Mouse (Mus musculus) forebrain, embryonic 13.5 days (tissue): Measurements from ENCODE around the gene Tspan1. TPM values are rescaled to one million over a fixed set of nuclear protein-coding genes. Genes with fewer than 3 reads are reported as not detected.

Experiments used
- ATAC-seq: fragments of 200-750 bp; cut with Nextera tagmentation; 2 replicates; pipeline ENCODE4 v1.8.0; 2017
- H3K27ac ChIP-seq: fragments of 300-500 bp; sonication (generic); 2 replicates; pipeline ENCODE4 v1.5.1; 2015; ENCODE audit warnings: inconsistent platforms, mild to moderate bottlenecking, moderate library complexity
- H3K27me3 ChIP-seq: fragments of 300-500 bp; sonication (generic); 2 replicates; pipeline ENCODE4 v1.6.1; 2015; ENCODE audit warnings: mild to moderate bottlenecking, inconsistent platforms
- H3K36me3 ChIP-seq: fragments of 300-500 bp; sonication (generic); 2 replicates; pipeline ENCODE4 v1.6.1; 2015; ENCODE audit warnings: mild to moderate bottlenecking, inconsistent platforms; ENCODE audit not compliant: poor library complexity, severe bottlenecking
- H3K4me1 ChIP-seq: fragments of 300-500 bp; sonication (generic); 2 replicates; pipeline ENCODE4 v1.6.1; 2015; ENCODE audit warnings: inconsistent platforms
- H3K4me2 ChIP-seq: fragments of 300-500 bp; sonication (generic); 2 replicates; pipeline ENCODE4 v1.6.1; 2015; ENCODE audit warnings: inconsistent platforms, mild to moderate bottlenecking, moderate library complexity
- H3K4me3 ChIP-seq: fragments of 300-500 bp; sonication (generic); 2 replicates; pipeline ENCODE4 v1.5.1; 2015; ENCODE audit warnings: mild to moderate bottlenecking, inconsistent platforms
- H3K9ac ChIP-seq: fragments of 300-500 bp; sonication (generic); 2 replicates; pipeline ENCODE4 v1.6.1; 2015; ENCODE audit warnings: mild to moderate bottlenecking, inconsistent platforms
- H3K9me3 ChIP-seq: fragments of 300-500 bp; sonication (generic); replicated peaks from 2 replicates; pipeline ENCODE4 v1.6.1; 2016; ENCODE audit warnings: inconsistent platforms
- WGBS: fragments of 180-500 bp; shearing (Covaris S2); methylation state at CpG from one replicate; pipeline ENCODE4 v1.1.7; 2015; 5-methylcytosine and 5-hydroxymethylcytosine counted together
- polyA plus RNA-seq: library from polyadenylated mRNA; unstranded; fragments of >200 nt; fragmentation: Nextera tagmentation; extraction: Ambion mirVana; gene quantifications from 2 replicates; pipeline ENCODE4 v1.2.1, GENCODE M21; 2015

Tspan1 gene
- polyA plus RNA-seq: 0.22 TPM in 1 of 2 replicates, not detected in the other

GRCm38 (mm10) chr4:116167404-116167803, at the start of gene Tspan1:
Gene Tspan1, minus strand, starts transcription at chr4:116167601.
- no peak within 1 kb of the TSS for H3K4me3 ChIP-seq
- H3K27me3 ChIP-seq: no peaks in the 10 kb centered on the region
- no peak for ATAC-seq
- WGBS: 31% methylated on average over 7 of the region's 7 CpGs
- H3K9ac ChIP-seq: no peak within 1 kb of the TSS
- H3K36me3 ChIP-seq: no peaks in the 10 kb centered on the region
- H3K9me3 ChIP-seq: no peaks in the 10 kb centered on the region
- no peaks in the 10 kb centered on the region for H3K4me1 ChIP-seq
- H3K27ac ChIP-seq: no peak within 1 kb of the TSS
- no peak within 1 kb of the TSS for H3K4me2 ChIP-seq

DNA sequence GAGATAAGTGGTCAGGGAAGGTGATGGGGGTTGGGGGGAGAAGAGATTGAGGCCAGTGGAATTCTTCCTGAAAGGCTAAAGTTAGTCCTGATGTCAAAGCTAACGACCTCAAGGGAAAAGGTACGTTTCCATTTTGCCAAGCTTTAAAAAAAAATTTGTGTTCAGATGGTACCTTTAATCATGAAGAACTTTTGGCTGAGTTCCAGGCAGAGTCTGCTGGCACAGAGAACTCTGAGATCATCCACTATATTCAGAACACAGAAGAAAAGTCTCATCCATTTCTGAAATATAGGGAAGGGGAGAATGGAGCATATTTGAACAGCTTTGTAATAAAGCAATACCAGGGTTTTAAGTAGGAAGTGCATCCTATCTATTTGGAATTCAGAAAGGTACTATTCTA, 49.6 kb upstream of the Tspan1 start:
- no peaks in the 10 kb centered on the region for H3K36me3 ChIP-seq
- no peak overlapping the region for H3K27ac ChIP-seq
- no peak overlapping the region for H3K9ac ChIP-seq
- no peak for ATAC-seq
- peaks cover 8% of the 10 kb centered on the region for H3K4me1 ChIP-seq
- H3K4me3 ChIP-seq: no peak overlapping the region
- WGBS: 48% methylated on average over 2 of the region's 2 CpGs
- H3K27me3 ChIP-seq: no peaks in the 10 kb centered on the region
- no peaks in the 10 kb centered on the region for H3K9me3 ChIP-seq
- H3K4me2 ChIP-seq: no peak overlapping the region

DNA sequence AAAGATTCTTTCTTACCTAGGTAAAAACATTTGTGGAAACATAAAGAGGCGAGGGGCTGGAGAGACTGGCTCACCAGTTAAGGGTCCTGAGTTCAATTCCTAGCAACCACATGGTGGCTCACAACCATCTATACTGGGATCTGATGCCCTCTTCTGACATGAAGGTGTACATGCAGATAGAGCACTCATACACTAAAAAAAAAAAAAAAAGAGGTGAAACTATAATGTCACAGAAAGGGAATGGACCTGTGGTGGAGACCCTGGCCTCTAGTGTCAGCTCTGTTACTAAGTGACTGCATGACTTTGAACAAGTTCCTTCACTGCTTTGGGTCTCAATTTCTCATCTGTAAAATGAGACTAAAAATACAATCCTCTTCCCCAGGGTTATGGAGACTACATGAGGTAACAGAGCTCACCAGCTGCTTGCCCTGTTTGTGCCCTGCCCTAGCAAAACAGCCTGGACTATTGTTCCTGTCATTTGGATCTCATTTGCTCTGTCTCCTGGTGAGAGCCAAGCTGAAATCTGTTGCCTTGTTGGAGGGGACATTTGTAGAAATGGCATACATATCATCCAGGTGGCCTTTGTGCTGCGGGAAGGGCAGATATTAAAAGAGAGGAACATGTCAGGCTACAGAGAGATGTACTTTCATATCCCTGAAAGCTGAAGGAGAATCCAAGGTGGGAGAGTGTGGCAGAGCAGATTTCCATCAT, 48.6 kb upstream of the Tspan1 start:
- no peak for ATAC-seq
- 96% methylated on average over 2 of the region's 2 CpGs for WGBS
- H3K27ac ChIP-seq: no peak overlapping the region
- H3K4me3 ChIP-seq: no peak overlapping the region
- no peaks in the 10 kb centered on the region for H3K36me3 ChIP-seq
- H3K9ac ChIP-seq: no peak overlapping the region
- peaks cover 8% of the 10 kb centered on the region for H3K4me1 ChIP-seq
- no peaks in the 10 kb centered on the region for H3K9me3 ChIP-seq
- H3K27me3 ChIP-seq: no peaks in the 10 kb centered on the region
- H3K4me2 ChIP-seq: no peak overlapping the region

GRCm38 (mm10) chr4:116208891-116209290, 41.5 kb upstream of the Tspan1 start:
- no peak overlapping the region for H3K4me2 ChIP-seq
- no peak for ATAC-seq
- no peak overlapping the region for H3K9ac ChIP-seq
- no peak overlapping the region for H3K4me3 ChIP-seq
- no peaks in the 10 kb centered on the region for H3K9me3 ChIP-seq
- WGBS: 86% methylated on average over 1 of the region's 1 CpGs
- no peaks in the 10 kb centered on the region for H3K4me1 ChIP-seq
- no peaks in the 10 kb centered on the region for H3K36me3 ChIP-seq
- no peaks in the 10 kb centered on the region for H3K27me3 ChIP-seq
- no peak overlapping the region for H3K27ac ChIP-seq

DNA sequence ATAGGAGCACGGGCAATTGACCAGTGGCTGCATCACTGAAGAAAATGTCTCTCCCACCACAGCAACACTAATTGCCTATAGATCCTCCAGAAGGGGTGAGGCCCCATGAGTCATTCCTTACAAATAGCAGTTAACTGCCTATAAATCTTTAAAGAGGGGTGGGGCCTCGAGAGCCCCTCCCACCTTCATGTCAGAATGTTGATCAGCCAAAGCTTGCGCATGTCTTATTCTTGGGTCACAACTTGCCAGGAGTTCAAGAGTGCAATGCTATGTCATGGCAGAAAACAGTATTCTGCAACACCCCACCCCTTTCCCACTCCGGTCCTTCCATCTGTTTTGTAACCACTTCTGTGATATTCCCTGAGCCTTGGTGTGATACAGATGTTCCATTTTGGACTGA, 39.1 kb upstream of the Tspan1 start:
- Histone ChIP-seq H3K4me3 (no peak overlapping the region), H3K9ac (no peak overlapping the region), H3K27me3 (no peaks in the 10 kb centered on the region), H3K27ac (no peak overlapping the region), H3K36me3 (no peaks in the 10 kb centered on the region), H3K4me2 (no peak overlapping the region), H3K9me3 (no peaks in the 10 kb centered on the region), H3K4me1 (no peaks in the 10 kb centered on the region)
- ATAC-seq: no peak
- WGBS: 91% methylated on average over 4 of the region's 4 CpGs

DNA sequence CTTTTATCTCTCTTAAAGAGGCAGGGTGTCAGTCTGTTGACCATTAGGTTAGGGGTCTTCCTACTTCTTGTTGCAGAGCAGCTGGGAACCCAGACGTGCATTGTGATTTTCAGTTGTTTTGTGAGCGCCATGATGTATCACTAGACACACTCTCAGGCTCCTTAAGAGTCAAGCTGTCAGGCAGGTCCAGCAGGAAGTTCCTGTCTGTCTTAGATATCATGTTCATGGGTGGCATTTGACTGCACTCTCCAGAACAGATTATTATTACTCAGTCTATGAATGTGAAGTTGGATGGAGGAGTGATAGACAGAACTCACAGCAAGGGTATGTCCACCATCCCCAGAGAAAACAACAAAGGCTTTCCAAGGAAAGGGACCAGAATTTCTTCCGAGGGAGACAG, 37.0 kb upstream of the Tspan1 start:
- H3K27me3 ChIP-seq: no peaks in the 10 kb centered on the region
- ATAC-seq: no peak
- H3K27ac ChIP-seq: no peak overlapping the region
- WGBS: 73% methylated on average over 3 of the region's 3 CpGs
- H3K4me1 ChIP-seq: no peaks in the 10 kb centered on the region
- no peak overlapping the region for H3K4me2 ChIP-seq
- H3K4me3 ChIP-seq: no peak overlapping the region
- H3K9ac ChIP-seq: no peak overlapping the region
- H3K9me3 ChIP-seq: no peaks in the 10 kb centered on the region
- no peaks in the 10 kb centered on the region for H3K36me3 ChIP-seq

DNA sequence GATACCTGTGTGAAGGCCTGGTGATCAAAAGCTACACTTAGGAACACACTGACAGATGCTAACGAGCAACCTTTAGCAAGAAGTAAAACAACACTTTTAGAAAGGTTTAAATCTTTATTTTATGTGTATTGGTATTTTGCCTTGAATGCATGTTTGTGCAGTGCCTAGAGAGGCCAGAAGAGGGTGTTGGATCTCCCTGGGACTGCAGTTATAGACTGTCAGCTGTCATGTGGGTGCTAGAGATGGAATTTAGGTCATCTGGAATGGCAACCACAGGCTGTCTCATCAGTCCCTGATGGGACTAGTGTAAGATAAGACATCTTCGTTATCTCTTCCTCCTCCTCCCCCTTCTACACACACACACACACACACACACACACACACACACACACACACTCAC, 31.0 kb upstream of the Tspan1 start:
- Histone ChIP-seq H3K27ac (no peak overlapping the region), H3K9me3 (no peaks in the 10 kb centered on the region), H3K4me2 (no peak overlapping the region), H3K9ac (no peak overlapping the region), H3K27me3 (no peaks in the 10 kb centered on the region), H3K4me1 (no peaks in the 10 kb centered on the region), H3K36me3 (no peaks in the 10 kb centered on the region), H3K4me3 (no peak overlapping the region)
- no peak for ATAC-seq
- WGBS: 86% methylated on average over 2 of the region's 2 CpGs

- Histone ChIP-seq H3K36me3 (no peaks in the 10 kb centered on the region), H3K9me3 (no peaks in the 10 kb centered on the region), H3K4me1 (no peaks in the 10 kb centered on the region), H3K9ac (no peak overlapping the region), H3K27ac (no peak overlapping the region), H3K4me2 (no peak overlapping the region), H3K27me3 (no peaks in the 10 kb centered on the region), H3K4me3 (no peak overlapping the region)
- ATAC-seq: no peak
- WGBS: 68% methylated on average over 9 of the region's 9 CpGs
Observed at GRCm38 (mm10) chr4:116193583-116194383, 26.4 kb upstream of the Tspan1 start.

- Histone ChIP-seq H3K4me3 (no peak overlapping the region), H3K36me3 (no peaks in the 10 kb centered on the region), H3K4me1 (no peaks in the 10 kb centered on the region), H3K27me3 (no peaks in the 10 kb centered on the region), H3K4me2 (no peak overlapping the region), H3K9me3 (no peaks in the 10 kb centered on the region), H3K9ac (no peak overlapping the region), H3K27ac (no peak overlapping the region)
- no peak for ATAC-seq
- 63% methylated on average over 4 of the region's 4 CpGs for WGBS
Observed at GRCm38 (mm10) chr4:116192286-116192835, 25.0 kb upstream of the Tspan1 start.

DNA sequence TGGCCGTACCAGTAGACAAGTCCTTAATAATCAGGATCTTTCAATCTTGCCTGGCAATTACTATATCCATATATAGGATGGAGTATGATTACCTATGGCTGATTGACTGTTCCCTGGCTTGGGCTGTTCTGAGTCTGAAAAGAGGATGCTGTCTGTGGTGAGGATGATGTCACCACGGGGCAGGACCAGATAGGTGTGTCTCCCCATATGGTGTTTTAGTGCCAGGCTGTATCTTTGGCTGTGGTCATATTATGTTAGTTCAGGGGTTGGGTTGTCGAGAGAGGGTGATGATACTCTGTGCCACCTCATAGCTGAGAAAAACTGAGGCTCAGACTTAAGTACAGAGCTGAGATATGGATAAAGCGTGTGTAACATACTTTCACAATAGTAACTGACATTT, 17.7 kb upstream of the Tspan1 start:
- no peaks in the 10 kb centered on the region for H3K4me1 ChIP-seq
- no peak overlapping the region for H3K9ac ChIP-seq
- H3K27ac ChIP-seq: no peak overlapping the region

GRCm38 (mm10) chr4:116182745-116183144, 15.3 kb upstream of the Tspan1 start:
- no peaks in the 10 kb centered on the region for H3K4me1 ChIP-seq
- H3K4me3 ChIP-seq: no peak overlapping the region
- ATAC-seq: no peak
- no peaks in the 10 kb centered on the region for H3K36me3 ChIP-seq
- 6% methylated on average over 12 of the region's 12 CpGs for WGBS
- peak overlapping the region; percentile 37; the same call in 1 of the 2 replicates for H3K9ac ChIP-seq
- H3K27me3 ChIP-seq: no peaks in the 10 kb centered on the region
- peak overlapping the region; percentile 26; the same call in 1 of the 2 replicates for H3K4me2 ChIP-seq
- no peak overlapping the region for H3K27ac ChIP-seq
- no peaks in the 10 kb centered on the region for H3K9me3 ChIP-seq

More for the DNA sequence above, 17.7 kb upstream of the Tspan1 start:
- Histone ChIP-seq H3K9me3 (no peaks in the 10 kb centered on the region), H3K4me2 (no peak overlapping the region), H3K27me3 (no peaks in the 10 kb centered on the region), H3K4me3 (no peak overlapping the region), H3K36me3 (no peaks in the 10 kb centered on the region)
- no peak for ATAC-seq
- WGBS: 93% methylated on average over 4 of the region's 4 CpGs

DNA sequence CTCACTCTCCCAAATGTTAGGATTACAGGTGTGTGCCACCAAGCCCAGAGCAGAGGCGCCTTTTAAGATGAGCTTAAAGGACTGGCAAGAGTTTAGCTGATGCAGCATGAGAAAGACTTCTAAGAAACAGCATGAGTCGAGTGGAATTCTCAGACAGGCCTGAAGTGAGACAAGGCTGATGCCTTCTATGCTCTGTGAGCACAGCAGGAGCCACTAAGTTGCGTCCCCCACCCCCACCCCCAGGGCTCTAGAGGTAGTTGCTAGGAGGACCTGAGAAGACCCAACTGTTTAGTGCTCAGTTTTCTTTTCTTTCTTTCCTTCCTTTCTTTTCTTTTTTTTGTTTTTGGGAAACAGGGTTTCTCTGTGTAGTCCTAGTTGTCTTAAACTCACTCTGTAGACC, 14.7 kb upstream of the Tspan1 start:
- Histone ChIP-seq H3K27ac (no peak overlapping the region), H3K27me3 (no peaks in the 10 kb centered on the region), H3K9ac (no peak overlapping the region), H3K36me3 (no peaks in the 10 kb centered on the region), H3K4me3 (no peak overlapping the region), H3K4me1 (0 out of 2 replicates have a peak, but pooled peaks cover 3% of the 10 kb centered on the region), H3K9me3 (no peaks in the 10 kb centered on the region), H3K4me2 (no peak overlapping the region)
- WGBS: 12% methylated on average over 3 of the region's 3 CpGs
- no peak for ATAC-seq
